Mouse (Mus musculus) forebrain, embryonic 13.5 days (tissue): ENCODE measurements at regions not wholly inside any gene's neighbourhood (a gene's known extent, or its start where the extent isn't known, plus 50 kb on each side); places are given as distances from the start of the nearest gene placed in this dataset.

Experiments
- ATAC-seq: fragments of 200-750 bp; cut with Nextera tagmentation; 2 replicates; pipeline ENCODE4 v1.8.0; 2017
- H3K27ac ChIP-seq: fragments of 300-500 bp; sonication (generic); 2 replicates; pipeline ENCODE4 v1.5.1; 2015; ENCODE audit warnings: inconsistent platforms, mild to moderate bottlenecking, moderate library complexity
- H3K27me3 ChIP-seq: fragments of 300-500 bp; sonication (generic); 2 replicates; pipeline ENCODE4 v1.6.1; 2015; ENCODE audit warnings: mild to moderate bottlenecking, inconsistent platforms
- H3K36me3 ChIP-seq: fragments of 300-500 bp; sonication (generic); 2 replicates; pipeline ENCODE4 v1.6.1; 2015; ENCODE audit warnings: mild to moderate bottlenecking, inconsistent platforms; ENCODE audit not compliant: poor library complexity, severe bottlenecking
- H3K4me1 ChIP-seq: fragments of 300-500 bp; sonication (generic); 2 replicates; pipeline ENCODE4 v1.6.1; 2015; ENCODE audit warnings: inconsistent platforms
- H3K4me2 ChIP-seq: fragments of 300-500 bp; sonication (generic); 2 replicates; pipeline ENCODE4 v1.6.1; 2015; ENCODE audit warnings: inconsistent platforms, mild to moderate bottlenecking, moderate library complexity
- H3K4me3 ChIP-seq: fragments of 300-500 bp; sonication (generic); 2 replicates; pipeline ENCODE4 v1.5.1; 2015; ENCODE audit warnings: mild to moderate bottlenecking, inconsistent platforms
- H3K9ac ChIP-seq: fragments of 300-500 bp; sonication (generic); 2 replicates; pipeline ENCODE4 v1.6.1; 2015; ENCODE audit warnings: mild to moderate bottlenecking, inconsistent platforms
- H3K9me3 ChIP-seq: fragments of 300-500 bp; sonication (generic); replicated peaks from 2 replicates; pipeline ENCODE4 v1.6.1; 2016; ENCODE audit warnings: inconsistent platforms
- WGBS: fragments of 180-500 bp; shearing (Covaris S2); methylation state at CpG from one replicate; pipeline ENCODE4 v1.1.7; 2015; 5-methylcytosine and 5-hydroxymethylcytosine counted together

DNA sequence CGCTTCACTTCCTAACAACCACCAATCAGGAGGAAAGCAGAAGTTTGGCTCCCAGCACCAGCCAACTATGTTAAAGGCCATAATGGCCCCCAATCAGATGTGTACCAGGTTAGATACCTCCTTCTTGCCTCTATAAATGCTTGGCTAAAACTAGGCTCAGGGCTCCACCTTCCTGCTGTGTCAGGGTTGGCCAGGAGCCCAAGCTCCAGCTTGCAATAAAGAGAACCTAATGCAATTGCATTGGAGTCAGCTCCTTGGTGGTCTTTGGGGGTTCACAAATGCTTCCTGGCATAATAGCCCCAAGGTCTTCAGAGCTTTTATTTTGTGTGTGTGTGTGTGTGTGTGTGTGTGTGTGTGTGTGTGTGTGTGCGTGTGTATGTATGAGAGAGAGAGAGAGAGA lies 76.9 kb upstream of the Nphp3 start:
- H3K9ac ChIP-seq = no peak overlapping the region
- H3K4me3 ChIP-seq = no peak overlapping the region
- no peak overlapping the region for H3K27ac ChIP-seq
- WGBS = 94% methylated on average over 2 of the region's 2 CpGs
- H3K27me3 ChIP-seq = no peaks in the 10 kb centered on the region
- H3K4me2 ChIP-seq = no peak overlapping the region
- H3K4me1 ChIP-seq = no peaks in the 10 kb centered on the region
- H3K9me3 ChIP-seq = no peaks in the 10 kb centered on the region
- no peak for ATAC-seq
- H3K36me3 ChIP-seq = no peaks in the 10 kb centered on the region

DNA sequence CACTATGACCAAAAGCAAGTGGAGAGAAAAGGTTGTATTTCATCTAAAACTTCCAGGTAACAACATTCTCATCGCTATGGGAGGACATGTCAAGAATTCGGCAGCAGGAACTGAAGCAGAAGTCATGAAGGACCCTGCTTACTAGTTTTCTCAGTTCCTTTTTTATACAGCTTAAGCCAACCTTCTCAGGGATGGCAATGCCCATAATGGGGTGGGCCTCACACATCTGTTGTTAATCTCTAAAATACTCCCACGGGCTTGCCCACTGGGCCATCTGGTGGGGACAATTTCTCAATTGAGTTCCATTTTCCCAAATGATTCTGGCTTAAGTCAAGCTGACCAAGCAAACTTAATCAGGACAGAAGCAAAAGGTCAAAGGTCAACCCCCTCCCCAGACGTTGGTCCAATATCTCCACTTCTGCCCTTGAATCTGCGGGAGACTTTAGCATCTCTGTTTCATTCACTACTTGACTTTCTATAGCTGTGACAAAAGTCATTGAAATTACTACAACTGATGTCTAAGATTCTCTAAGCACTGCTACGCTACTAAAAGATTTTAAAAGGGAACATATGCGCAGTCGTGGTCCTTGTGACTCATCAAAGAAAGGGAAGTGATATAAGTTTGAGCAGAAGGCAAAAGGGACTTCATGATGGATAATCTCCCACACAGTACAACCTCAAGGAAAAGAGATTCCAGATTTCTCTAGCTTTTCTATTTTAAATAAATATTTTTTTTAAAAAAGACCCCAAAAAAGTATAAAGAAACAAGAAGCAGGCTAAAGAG lies 73.4 kb upstream of the Nphp3 start:
- H3K27me3 ChIP-seq = no peaks in the 10 kb centered on the region
- H3K9me3 ChIP-seq = no peaks in the 10 kb centered on the region
- no peaks in the 10 kb centered on the region for H3K36me3 ChIP-seq
- 66% methylated on average over 8 of the region's 8 CpGs for WGBS
- no peak overlapping the region for H3K27ac ChIP-seq
- no peaks in the 10 kb centered on the region for H3K4me1 ChIP-seq
- H3K4me3 ChIP-seq = no peak overlapping the region
- H3K9ac ChIP-seq = no peak overlapping the region
- no peak for ATAC-seq
- H3K4me2 ChIP-seq = no peak overlapping the region

DNA sequence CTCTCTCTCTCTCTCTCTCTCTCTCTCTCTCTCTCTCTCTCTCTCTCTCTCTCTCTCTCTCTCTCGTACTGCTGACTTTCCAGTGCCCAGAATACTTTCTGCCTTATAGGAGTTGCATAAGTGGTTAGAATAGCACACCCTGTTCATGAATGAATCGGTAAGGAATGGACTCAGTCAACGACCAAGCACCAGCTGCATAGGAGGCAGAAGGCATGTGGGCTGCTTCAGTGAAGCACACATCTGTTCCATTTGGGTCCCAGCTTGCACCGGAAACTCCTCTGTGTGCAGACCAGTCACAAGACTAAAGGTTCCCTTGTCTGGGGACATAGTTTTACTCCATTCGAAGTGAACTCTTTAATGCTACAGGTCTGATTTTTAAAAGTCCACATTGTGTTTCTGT lies 64.3 kb upstream of the Nphp3 start:
- Histone ChIP-seq H3K27me3 (no peaks in the 10 kb centered on the region), H3K27ac (no peak overlapping the region), H3K4me3 (no peak overlapping the region), H3K4me2 (no peak overlapping the region), H3K36me3 (no peaks in the 10 kb centered on the region), H3K4me1 (no peaks in the 10 kb centered on the region), H3K9me3 (no peaks in the 10 kb centered on the region), H3K9ac (no peak overlapping the region)
- 77% methylated on average over 5 of the region's 5 CpGs for WGBS
- ATAC-seq = no peak

DNA sequence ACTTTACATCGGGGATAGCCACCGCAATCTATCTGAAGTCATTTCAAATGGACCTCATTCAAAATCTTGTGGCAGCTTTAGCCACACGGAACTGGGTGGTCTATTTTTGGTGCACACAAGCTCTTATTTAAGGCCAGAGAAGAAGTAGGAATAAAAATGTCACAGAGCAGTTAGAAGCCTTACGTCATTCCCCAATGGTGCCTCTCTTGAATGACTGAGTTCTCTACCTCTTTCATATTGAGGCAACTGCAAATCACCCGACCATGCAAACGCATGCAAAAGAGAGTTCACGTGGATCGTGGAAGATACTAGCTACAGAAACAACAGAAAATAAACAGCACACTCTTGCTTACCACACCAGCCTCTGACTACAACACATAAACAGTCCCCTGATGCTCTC lies 62.3 kb upstream of the Nphp3 start:
- no peaks in the 10 kb centered on the region for H3K27me3 ChIP-seq
- no peaks in the 10 kb centered on the region for H3K9me3 ChIP-seq
- H3K36me3 ChIP-seq = no peaks in the 10 kb centered on the region
- no peaks in the 10 kb centered on the region for H3K4me1 ChIP-seq
- ATAC-seq = no peak
- H3K27ac ChIP-seq = no peak overlapping the region
- H3K9ac ChIP-seq = no peak overlapping the region
- no peak overlapping the region for H3K4me2 ChIP-seq
- whole genome bisulfite sequencing = 84% methylated on average over 8 of the region's 8 CpGs
- no peak overlapping the region for H3K4me3 ChIP-seq

DNA sequence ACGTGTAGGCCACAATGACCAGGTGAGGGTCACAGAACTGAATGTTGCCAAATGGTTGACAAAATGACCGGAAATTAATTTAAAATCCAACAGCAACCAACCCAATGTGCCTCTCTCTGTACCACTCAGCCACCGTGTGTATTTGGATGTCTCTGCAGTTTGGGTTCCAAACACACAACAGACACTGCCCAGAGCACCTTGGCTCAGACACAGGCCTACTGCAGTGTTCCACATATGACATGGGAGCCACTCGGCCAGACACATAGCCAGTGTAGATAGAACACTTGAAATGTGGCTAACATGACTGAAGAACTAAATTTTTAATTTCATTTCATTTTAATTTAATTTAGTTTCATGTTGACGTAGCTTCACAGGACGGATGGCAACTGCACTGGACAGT lies 61.8 kb upstream of the Nphp3 start:
- H3K27me3 ChIP-seq = no peaks in the 10 kb centered on the region
- no peak overlapping the region for H3K4me3 ChIP-seq
- no peak overlapping the region for H3K9ac ChIP-seq
- no peaks in the 10 kb centered on the region for H3K36me3 ChIP-seq
- no peak overlapping the region for H3K4me2 ChIP-seq
- no peaks in the 10 kb centered on the region for H3K9me3 ChIP-seq
- H3K27ac ChIP-seq = no peak overlapping the region
- 93% methylated on average over 6 of the region's 6 CpGs for WGBS
- ATAC-seq = no peak
- no peaks in the 10 kb centered on the region for H3K4me1 ChIP-seq

DNA sequence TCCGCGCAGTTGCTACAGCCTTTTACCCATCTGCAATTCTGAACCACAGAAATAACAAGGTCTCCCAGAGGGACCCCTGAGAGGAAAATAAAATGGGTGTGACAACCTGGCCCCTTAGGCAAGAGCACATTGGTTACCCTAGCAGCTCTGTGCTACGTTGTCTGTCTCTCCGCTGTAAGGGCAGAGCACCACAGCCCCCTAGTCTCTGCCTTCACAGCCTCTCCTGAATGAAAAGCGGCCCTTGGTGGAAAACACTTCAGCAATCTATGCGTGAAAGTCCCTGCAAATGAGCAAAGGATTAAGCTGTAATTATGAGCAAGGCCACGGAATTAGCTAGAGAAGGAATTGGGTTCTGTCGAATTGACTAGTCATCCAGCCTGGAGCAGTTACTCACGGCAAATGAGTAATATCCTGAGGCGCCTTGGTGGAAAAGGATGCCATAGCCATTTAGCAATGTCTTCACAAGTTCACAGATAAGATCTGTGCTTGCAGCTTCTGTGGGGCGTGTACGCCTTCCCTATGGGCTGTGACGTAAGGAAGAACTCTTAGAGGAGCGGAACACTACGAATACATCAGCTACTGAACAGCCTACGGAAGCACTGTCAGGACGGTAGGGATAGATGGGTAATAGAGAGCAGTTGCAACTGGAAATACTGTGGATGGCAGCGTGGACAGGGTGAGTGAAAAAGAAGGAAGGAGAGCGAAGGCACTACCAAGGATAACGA lies 61.0 kb upstream of the Nphp3 start:
- no peaks in the 10 kb centered on the region for H3K4me1 ChIP-seq
- H3K36me3 ChIP-seq = no peaks in the 10 kb centered on the region
- no peak overlapping the region for H3K4me2 ChIP-seq
- H3K9me3 ChIP-seq = no peaks in the 10 kb centered on the region
- H3K27me3 ChIP-seq = no peaks in the 10 kb centered on the region
- WGBS = 81% methylated on average over 20 of the region's 20 CpGs
- ATAC-seq = no peak
- H3K9ac ChIP-seq = no peak overlapping the region
- no peak overlapping the region for H3K27ac ChIP-seq
- H3K4me3 ChIP-seq = no peak overlapping the region

DNA sequence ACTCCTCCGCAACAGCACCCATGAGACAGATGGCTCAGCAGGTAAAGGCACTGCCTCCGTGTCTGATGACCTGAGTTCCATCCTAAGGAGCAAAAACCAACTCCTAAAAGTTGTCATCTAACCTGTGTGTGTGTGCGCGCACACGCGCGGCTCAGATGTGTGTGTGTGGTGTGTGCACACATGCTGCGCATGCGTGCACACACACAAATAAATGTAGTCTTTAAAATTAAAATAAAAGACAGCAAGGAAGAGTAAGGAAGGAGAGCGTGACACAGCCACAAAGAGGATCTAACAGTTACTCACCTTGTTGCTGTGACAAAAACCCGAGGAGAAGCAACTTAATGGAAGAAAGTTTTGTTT lies 60.5 kb upstream of the Nphp3 start:
- Histone ChIP-seq H3K27me3 (no peaks in the 10 kb centered on the region), H3K4me3 (no peak overlapping the region), H3K27ac (no peak overlapping the region), H3K4me2 (no peak overlapping the region), H3K9me3 (no peaks in the 10 kb centered on the region), H3K36me3 (no peaks in the 10 kb centered on the region), H3K4me1 (no peaks in the 10 kb centered on the region), H3K9ac (no peak overlapping the region)
- no peak for ATAC-seq
- 95% methylated on average over 11 of the region's 11 CpGs for WGBS

DNA sequence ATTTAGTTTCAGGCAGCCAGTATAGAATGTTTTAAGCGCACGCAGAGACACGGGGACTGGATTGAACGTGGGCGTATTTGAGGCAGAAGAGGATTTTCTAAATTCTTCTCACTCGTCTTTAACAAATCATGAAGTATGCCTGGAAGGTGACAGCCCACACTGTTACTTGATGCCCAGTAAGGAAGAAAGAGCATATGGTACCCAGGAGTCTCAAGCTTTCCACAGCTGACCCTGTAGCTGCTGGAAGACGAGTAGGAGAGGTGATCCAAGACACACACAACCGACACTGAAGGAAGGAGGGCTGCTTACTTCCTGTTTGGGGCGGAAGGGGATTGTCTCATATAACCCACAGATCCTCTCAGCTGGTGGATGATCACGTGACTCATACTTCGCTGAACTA lies 56.9 kb upstream of the Nphp3 start:
- Histone ChIP-seq H3K36me3 (no peaks in the 10 kb centered on the region), H3K4me3 (no peak overlapping the region), H3K27me3 (no peaks in the 10 kb centered on the region), H3K9ac (no peak overlapping the region), H3K9me3 (no peaks in the 10 kb centered on the region), H3K4me2 (no peak overlapping the region), H3K27ac (no peak overlapping the region), H3K4me1 (no peaks in the 10 kb centered on the region)
- WGBS = 85% methylated on average over 11 of the region's 11 CpGs
- no peak for ATAC-seq

DNA sequence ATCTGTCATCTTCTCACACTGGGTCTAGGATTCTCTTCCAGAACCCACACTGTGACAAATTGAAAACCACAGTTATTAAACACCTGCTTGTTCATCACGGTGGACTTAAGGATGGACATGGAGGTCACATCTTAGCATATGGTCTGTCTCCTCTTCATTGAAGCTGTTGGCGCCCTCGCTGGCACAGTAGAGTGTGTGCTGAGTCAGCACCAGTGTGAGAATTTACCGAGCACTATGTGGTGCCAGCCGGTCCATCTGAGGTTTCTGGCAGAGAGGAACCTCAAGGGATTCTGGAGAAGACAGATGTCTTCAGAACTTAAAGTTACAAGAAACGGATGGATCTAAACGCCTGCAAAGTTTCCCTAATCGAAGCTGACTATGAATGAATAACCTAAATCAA lies 50.5 kb upstream of the Nphp3 start:
- Histone ChIP-seq H3K4me1 (no peaks in the 10 kb centered on the region), H3K4me3 (no peak overlapping the region), H3K36me3 (no peaks in the 10 kb centered on the region), H3K27me3 (no peaks in the 10 kb centered on the region), H3K9ac (no peak overlapping the region), H3K4me2 (no peak overlapping the region), H3K9me3 (no peaks in the 10 kb centered on the region), H3K27ac (no peak overlapping the region)
- 95% methylated on average over 8 of the region's 8 CpGs for WGBS
- no peak for ATAC-seq
